Mouse (Mus musculus): Measurements from ENCODE around the gene Dscam.
"Not testable (repeated sequence)": the region's sequence is repeated elsewhere in the genome, so short reads cannot be mapped to it uniquely, and the experiment has no call there.

Gene Dscam

DNA sequence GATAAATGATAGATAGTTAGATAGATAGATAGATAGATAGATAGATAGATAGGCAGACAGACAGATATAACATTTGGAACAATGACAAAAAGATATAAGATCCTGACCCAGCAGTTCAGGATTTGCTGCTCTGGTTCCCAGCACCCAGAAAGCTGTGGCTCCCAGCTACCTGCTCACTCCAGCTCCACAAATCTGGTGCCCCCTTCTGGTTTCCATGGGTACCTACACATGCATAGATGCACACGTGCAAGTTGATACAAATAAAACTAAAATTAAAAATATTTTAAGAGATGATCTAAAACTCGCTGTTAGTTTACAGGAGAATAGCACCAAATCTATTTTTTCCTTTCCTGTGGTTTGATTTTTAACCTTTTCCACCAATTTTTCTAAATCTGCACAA is 238.8 kb downstream of the Dscam start:
- no peak for DNase-seq

DNA sequence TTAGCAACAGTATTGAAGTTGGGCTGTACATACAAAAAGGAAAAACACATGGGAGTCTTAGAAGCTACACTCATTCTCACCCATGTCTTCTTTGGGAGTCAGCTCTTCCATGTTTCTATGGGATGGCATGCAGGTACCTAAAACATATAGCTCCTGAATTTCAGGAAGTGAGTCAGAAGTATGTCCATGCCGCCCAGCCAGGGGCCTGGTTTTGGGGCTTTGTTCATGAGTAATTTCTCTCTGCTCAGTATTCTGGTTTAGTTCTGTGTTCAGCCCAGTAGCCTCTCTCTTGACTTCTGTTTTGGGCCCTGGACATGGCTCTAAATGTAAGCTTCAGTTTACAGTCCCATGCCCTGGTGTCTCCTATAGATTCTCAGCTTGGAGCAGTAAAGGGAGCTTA is 242.5 kb downstream of the Dscam start:
- DNase-seq: no peak

DNA sequence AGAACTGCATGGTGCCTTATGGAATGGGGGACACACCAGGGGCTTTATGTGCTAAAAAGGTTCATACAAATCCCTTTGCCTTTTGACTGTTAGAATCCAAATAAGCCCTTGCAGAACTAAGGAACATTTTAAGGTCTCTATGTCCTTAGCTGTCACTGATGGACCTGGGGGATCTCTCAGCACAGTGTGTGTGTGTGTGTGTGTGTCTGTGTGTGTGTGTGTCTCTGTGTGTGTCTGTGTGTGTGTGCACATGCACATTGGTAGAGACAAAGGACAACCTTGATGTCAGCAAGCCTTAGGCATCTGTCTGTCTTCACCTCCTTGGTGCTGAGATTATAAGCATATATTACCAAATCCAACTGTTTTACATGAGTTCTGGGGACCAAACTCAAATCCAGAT is 243.1 kb downstream of the Dscam start:
- DNase-seq: no peak

DNA sequence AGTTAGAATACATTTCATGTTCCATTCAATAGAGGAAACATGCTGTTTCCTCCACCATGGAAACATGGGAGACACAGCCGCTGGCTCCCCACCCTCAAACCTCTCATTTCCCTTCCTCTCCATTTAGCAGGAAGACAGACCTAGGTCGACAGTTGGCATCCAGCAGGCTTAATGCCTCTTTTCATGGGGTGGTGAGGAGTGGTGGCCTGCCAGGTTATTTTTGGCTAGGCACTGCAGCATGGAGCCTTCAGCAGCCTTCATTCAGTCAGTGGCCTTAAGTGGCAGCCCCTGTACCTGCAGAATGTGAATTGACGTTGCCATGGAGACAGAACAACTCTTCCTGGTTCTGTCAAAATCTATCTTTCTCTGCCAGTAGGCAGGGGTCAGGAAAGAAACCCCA is 243.6 kb downstream of the Dscam start:
- DNase-seq: peak; percentile 47 to 68

DNA sequence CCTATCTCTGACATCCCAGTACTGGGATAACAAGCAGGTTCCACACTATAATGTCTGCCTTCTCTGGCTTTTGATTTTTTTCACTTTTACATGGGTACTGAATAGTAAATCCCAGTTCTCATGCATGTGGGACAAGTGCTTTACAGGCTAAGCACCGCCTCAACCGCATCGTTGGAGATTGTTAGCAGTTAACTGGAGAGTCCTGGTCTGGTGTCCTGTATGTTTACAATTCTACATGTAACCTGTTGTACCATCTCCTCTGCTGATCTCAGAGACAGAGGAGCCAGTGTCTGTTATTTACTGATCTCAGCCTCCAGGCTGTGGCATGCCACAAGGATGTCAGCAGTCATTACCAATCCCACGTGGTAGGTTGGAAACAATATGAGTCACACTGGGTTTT is 246.6 kb downstream of the Dscam start:
- DNase-seq: no peak

DNA sequence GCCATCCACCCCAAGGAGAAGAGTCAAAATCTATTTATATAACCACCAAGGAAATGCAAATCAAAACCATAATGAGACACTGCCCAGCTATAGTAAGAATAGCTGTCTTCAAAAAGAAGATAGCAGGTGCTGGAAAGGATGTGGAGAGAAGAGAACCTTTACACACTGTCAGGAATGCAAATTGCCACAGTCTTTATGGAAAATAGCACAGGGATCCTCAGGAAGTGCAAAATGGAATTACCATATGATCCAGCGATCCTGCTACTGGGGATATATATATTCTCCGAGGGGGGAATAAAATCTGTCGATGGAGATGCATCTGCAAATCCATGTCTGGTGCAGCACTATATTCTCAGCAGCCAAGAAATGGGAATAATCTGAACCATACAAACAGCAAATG is 256.1 kb downstream of the Dscam start:
- DNase-seq: no peak

DNA sequence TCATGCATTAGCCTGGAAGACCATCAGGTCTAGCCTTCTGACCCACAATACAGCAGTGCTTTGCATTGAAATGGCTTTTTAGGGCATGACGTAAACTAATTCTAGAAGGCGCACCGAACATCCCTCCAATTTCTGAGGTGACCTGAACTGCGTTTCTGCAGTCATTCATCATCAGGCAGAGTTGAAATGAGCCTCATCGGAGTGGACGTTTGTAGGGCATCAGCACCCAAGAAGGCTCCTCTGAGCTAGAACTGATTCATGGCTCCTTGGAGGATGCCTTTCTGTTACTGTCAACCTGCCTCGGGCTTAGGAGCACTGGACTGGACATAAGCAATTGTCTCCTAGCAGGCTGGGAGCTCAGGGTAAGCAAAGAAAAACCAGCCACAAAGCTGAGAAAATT is 257.7 kb downstream of the Dscam start:
- DNase-seq: no peak

DNA sequence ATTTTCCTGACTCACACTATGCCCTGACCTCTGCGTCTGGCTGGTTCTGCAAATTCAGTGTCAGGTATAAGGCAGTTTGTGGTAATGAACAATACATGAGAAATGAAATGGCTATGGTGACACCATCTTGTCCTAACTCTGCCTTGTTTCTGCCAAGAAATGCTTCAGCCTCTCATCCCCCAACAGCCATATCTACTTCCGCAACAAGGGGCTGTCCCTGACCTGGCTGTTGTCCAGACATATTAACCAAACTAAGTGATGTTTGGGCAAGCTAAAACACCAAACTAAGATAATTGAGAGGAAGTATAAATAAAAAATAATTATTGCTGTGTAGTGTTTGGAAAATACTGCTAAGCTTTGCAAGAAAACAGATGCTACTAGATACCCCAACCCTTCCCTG is 258.4 kb downstream of the Dscam start:
- no peak for DNase-seq

DNA sequence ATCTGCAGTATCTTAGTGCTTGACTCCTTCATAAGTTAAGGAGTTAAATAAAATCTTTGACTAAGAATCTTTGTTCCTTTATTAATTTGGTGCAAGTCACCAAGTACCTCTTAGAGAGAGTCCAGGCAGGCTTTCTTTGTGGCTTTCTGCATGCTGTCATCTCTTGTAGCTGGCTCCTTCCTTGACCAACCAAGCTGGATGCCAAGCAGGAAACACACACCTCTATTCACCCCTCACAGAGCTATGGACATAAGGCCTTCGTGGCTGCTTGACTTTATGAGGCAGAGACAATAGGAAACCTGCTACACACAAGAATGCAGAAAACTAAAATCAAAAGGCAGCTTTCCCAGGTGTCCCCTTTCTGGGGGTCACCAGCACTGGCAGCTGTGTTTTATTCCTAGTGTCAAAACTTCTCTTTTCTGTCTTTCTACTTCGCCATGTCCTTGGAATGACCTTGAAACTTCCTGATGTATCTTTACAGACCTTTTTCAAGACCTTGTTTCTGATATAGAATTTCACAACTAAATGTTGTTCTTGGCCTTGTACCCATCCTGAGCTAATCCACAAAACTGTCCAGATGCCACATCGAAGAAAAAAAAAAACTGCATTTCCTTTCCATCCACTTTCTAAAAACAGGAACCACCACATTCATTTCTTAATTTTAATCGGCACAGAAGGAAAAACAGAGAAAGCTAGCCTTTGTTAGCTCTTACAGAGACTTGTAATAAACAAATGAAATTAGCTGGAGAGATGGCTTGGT is 260.0 kb downstream of the Dscam start:
- no peak for DNase-seq

DNA sequence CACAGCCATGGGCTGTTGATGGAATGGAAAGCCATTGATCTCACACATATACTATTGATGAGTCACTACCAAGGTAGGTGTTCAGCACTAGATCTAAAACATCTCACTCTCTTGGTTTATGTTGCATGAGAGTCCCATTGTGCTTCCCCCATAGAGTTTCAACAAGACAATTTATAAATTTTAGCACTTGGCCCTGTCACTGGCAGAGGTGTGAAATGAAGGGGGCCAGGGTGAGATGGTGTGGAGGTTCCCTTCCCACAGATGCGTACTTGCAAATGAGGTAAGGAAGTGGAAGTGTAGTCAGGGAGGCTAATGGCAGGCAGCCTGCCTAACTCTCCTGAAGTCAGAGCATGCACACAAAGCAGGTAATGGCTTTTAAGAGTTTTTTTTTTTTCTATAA is 262.7 kb downstream of the Dscam start:
- DNase-seq: no peak

DNA sequence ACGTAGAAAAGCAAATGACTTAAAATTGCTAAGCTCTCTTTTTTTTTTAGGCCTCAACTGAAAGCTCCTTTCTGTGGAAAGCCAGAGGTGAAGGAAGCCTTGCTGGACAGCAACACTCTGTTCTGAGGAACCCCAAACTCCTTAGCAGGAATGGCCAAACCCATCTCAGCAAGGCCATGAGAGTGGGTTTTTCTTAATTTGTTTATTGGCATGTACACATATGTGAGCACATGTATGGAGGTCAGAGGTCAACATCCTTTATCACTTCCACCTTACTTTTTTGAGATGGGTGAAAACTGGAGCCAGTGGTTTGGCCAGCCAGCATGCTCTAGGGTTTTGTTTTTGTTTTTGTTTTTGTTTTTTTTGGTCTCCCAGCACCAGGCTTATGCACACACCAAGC is 263.5 kb downstream of the Dscam start:
- no peak for DNase-seq

DNA sequence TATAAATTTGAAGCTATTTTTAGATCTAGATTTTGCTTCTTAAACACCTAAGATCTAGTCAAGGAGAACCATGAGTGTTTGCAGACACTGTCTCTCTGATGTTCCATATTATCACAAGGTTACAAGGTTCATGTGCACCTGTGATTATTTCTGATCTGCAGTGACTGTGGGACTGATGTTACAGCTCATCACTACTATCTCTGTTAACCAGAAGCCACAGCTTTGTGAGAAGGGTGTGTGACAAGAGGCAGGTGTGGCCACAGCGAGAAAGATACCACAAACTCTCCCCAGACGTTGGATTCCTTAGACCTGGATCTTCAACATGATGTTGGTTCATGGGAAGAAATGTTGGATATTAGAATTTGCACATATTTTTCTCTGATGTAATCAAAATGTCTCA is 263.9 kb downstream of the Dscam start:
- DNase-seq: no peak

DNA sequence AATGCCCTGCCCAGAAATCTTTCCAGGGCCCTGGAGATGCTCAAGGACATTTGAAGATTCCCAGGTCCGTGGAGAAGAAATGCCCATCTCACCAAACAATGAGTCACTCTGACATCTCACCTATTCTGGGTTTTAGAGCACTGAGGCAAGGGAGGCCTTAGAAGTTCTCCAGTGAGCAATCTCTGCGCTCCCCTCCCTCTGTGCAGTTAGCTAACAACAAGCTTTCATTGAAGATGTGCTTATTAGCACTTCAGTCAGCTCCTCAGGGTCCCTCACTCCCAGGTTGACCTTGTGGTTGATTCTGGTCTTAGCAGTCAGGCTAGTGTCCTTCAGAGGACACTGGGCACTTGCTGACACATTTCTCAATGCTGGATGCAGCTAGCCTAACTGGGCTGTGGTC is 265.8 kb downstream of the Dscam start:
- no peak for DNase-seq

DNA sequence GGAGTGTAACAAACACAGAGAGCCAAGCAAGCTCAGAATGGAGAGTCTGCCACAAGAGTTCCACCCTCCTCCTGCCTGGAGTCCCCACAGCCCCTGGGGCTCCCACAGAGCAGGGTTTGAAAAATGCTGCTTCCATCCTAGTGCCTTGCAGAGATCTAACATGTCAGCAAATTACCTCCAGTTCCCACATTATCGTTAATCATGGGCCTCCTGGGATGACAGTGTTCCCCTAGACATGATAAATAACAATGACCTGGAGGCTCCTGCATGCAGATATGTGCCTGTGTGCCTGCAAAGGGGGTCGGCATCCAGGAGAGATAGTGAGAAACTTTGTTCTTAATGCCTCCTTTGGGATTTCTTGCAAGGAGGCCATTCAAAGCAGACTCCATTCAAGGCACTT is 266.2 kb downstream of the Dscam start:
- DNase-seq: no peak

DNA sequence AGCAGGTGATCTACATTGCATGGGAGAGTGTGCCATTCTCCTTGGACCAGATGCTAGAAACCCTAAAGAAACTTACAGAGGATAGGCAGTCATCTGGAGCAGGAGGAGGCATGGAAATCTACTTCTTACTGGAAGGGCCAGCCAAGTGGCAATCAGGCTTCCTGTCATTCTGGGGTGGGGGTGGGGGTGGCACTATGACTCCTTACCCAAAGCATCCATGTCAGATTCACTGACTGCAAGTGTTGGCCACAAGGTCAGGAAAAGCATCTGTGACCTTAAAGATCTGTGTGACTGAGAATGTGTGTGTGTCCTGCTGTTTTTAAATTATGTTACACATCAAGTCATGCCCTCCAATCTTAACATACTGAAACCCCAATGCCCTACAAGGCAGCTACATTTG is 268.0 kb downstream of the Dscam start:
- DNase-seq: no peak

DNA sequence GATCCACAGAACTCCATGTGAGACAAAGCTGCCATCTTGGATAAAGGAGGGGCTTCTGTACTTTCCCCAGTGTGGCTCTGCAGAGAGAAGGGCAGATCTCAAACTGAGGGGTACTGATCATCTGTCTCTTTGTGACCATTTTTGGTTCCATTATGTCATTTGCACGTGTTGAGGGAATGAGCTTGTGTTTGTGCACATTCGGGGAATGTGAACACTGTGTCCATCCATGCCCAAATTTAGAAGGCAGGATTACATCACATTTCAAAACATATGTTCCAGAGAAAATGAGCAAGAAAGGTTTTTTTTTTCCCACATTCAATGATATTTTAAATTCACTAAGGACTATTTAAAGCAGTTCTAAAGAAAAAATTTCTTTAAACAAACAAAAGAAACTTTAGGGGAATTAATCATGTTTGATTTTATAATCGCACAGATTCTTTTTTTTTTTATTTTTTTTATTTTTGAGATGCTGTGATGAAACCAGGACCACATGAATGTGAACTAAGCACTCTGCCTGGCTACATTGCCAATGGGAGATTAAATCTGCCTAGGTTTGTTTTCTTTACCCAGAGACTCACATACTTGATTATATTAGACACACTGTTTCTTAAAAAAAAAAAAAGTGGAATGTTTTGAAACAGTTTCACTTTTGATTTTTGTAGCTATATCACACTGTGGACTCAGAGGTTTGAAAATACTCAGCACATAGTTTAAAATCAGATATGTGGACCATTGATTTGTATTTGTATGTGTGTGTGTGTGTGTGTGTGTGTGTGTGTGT is 269.1 kb downstream of the Dscam start:
- no peak for DNase-seq

DNA sequence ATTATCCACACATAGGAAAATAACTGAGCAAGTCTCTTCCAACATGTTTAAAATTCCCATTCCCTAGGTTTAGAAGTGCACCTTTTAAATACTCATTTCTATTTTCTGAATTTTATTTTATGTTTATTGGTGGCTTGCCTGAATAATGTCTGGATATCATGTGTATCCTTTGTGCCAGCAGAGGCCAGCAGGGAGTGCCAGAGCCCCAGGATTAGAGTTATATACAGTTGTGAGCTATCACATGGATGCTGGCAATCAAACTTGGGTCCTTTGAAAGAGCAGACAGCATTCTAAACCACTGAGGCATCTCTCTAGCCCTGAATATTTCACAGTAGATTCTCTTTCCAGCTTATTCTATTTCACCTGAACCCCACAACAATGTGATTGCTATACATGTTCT is 271.2 kb downstream of the Dscam start:
- no peak for DNase-seq

DNA sequence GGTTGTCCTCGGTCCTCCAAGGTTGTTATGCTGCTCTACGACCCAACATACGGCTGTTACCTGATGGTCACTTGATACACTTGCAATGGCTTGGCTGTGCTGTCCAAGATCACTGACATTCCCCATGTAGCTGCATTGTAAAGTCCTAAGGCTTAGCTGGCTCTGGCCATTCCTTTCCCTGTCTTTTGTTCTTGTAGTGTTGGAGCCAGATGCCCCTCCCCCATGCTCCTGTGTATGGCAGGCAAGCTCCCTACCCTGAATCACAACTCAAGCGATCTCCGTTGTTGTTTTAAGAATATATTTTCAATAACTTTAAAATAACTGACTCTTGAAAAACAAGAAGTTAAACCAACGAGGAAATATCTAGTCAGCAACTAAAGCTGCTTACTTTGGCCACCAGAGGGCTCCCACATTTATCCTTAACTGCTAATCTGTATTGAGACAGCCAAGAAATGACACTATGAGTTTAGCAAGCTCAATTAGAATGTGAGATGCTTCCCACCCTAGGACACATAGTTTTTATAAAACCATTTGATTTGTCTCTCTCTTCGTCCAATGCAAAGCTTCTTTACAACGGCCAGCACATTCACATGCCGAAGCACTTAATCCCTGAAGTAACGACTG is 273.9 kb downstream of the Dscam start:
- DNase-seq: peak; percentile 16 to 69

DNA sequence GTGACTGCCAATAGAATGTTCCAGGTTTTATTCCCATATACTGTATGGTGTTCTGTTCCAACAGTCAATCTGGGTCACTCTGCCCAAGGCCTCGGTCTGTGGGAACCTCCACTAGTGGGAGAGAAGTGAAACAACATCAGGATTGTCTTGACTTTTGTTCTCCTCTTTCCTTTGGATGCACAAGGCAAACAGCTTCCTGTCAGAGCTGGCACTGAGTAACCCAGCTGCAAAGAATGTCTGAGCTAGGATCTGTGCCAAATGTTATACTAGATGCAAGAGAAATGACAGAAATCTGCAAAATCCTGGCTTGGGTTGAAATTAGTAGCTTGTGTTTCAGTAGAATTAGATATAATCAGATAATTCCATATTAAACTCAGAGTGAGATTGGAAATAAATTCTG is 282.5 kb downstream of the Dscam start:
- DNase-seq: no peak

DNA sequence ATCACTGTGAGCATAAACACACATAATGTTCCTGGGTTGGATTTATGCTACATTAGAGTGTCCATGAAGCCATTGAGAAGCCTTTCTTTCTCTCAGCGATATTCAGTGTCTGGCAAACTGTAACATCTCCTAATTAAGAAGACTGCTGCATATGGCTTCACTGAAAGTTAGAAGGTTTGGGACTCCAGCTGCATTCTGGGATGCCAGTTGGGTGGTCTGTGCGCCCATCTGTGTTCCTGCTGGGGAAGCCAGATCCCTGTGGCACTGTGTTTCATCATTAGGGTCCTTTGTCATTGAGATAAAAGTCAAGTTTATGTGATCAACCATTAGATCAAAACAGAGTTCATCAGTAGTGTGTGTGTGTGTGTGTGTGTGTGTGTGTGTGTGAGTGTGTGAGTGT is 284.7 kb downstream of the Dscam start:
- no peak for DNase-seq

DNA sequence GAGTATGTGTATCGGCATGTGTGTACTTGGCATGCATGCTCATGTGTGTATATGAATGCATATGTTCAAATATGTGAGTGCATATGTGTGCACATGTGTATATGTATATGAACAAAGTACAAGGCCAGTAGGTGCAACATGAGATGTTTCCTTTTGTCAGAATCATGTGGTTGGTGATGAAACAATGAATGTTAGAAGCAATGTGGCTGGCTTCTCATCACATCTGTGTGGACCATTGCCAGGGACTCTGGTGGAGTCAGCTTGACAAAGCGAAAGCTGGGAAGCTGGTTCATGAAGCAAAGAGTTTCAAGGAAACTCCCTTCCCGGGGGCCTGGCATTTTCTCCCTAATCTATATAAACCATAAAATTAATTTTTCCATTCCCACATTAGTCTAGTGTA is 286.0 kb downstream of the Dscam start:
- not testable (repeated sequence) for DNase-seq

DNA sequence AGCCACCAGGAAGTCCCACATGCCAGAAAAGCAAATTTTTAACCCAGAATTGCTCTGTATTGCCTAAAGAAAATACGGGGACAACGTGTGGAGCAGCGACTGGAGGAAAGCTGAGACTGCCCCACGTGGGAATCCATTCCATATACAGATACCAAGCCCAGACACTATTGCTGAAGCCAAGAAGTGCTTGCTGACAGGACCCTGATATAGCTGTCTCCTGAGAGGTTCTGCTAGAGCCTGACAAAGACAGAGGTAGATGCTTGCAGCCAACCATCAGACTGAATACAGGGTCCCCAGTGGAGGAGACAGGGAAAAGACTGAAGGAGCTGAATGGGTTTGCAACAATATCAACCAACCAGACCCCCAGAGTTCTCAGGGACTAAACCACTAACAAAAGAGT is 293.3 kb downstream of the Dscam start:
- no peak for DNase-seq

DNA sequence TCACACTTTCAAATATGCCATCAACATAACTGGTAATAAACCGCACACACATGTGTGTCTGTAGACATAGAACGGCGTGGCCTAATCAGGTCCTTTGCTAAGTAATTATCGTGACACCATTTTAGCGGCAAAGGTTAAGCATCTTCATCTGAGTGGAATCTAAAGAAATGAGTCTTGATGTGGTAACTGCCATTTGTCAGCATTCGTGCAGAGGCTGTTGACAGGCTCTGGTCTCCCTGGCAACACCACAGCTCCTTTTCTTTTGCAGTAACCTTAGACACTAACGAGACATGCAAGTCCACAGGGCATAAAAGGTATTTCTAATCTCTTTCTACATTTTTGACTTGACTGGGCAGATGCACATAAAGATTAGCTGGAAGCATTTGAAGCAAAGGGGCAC is 297.8 kb downstream of the Dscam start:
- no peak for DNase-seq

DNA sequence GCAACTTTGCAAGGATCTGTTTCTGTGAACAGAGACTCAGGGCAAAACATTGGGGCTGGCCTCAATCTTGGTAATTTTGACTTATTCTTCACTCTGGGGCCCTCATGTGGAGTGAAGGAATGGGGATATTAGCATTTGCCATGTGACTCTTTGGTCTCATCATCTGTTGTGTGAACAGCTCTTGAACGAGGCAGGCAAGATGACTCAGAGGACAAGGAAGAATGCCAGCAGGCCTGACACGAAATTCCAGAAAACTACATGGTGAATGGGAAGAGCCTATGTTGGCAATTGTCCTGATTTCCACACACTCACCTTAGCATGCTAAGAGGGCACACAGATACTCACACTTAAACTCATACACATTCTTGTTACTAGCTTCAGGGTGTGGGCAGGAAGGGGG is 313.0 kb downstream of the Dscam start:
- DNase-seq: peak; percentile 28 to 50
